Mouse (Mus musculus): ENCODE results near the gene Asphd1. TPM values are rescaled to one million over a fixed set of nuclear protein-coding genes. Genes with fewer than 3 reads are reported as not detected.

The Asphd1 gene
- polyA plus RNA-seq, 1 experiment, result not detected

- peak within 1 kb of the TSS; percentile 98 for H3K4me3 ChIP-seq (ENCODE audit: insufficient read depth, low read length)
- peak; percentile 84 for TF ChIP-seq CTCF (IDR thresholded peaks at IDR 0.05; ENCODE audit: borderline replicate concordance, insufficient read depth, low read length)
- 0 out of 2 replicates have a peak, but pooled peaks have one; percentile 12 for TF ChIP-seq POLR2A (IDR thresholded peaks at IDR 0.05; ENCODE audit: low read depth, low read length)
- peak within 1 kb of the TSS; percentile 97 for H3K27ac ChIP-seq (ENCODE audit: insufficient read depth, low read length)
- H3K4me1 ChIP-seq (ENCODE audit: control insufficient read depth, insufficient read depth, low read length), result no peaks in the 10 kb centered on the region
These were observed 26.8 kb upstream of the Asphd1 start, which contains the start of gene Cdiptos for GRCm38 (mm10) chr7:126975950-126976866. Gene Cdiptos, minus strand, starts transcription at chr7:126976098.

GRCm38 (mm10) chr7:126975893-126975949 is 26.3 kb upstream of the Asphd1 start, which contains the start of gene Cdipt:
Gene Cdipt, plus strand, starts transcription at chr7:126975914.
- peak within 1 kb of the TSS; percentile 97 for H3K27ac ChIP-seq (ENCODE audit: insufficient read depth, low read length)
- H3K4me1 ChIP-seq (ENCODE audit: control insufficient read depth, insufficient read depth, low read length), result no peaks in the 10 kb centered on the region
- peak within 1 kb of the TSS; percentile 98 for H3K4me3 ChIP-seq (ENCODE audit: insufficient read depth, low read length)
- TF ChIP-seq CTCF (IDR thresholded peaks at IDR 0.05; ENCODE audit: borderline replicate concordance, insufficient read depth, low read length) (no peak), POLR2A (IDR thresholded peaks at IDR 0.05; ENCODE audit: low read depth, low read length) (no peak; the same call in 1 of the 2 replicates)

- no peaks in the 10 kb centered on the region for H3K4me1 ChIP-seq (ENCODE audit: control insufficient read depth, insufficient read depth, low read length)
- H3K27ac ChIP-seq (ENCODE audit: insufficient read depth, low read length), result no peak overlapping the region
- TF ChIP-seq CTCF (IDR thresholded peaks at IDR 0.05; ENCODE audit: borderline replicate concordance, insufficient read depth, low read length) (no peak), POLR2A (IDR thresholded peaks at IDR 0.05; ENCODE audit: low read depth, low read length) (no peak)
- no peak overlapping the region for H3K4me3 ChIP-seq (ENCODE audit: insufficient read depth, low read length)
These were observed 26.1 kb upstream of the Asphd1 start for GRCm38 (mm10) chr7:126975493-126975892.

- H3K27ac ChIP-seq (ENCODE audit: insufficient read depth, low read length), result no peak overlapping the region
- no peak overlapping the region for H3K4me3 ChIP-seq (ENCODE audit: insufficient read depth, low read length)
- no peaks in the 10 kb centered on the region for H3K4me1 ChIP-seq (ENCODE audit: control insufficient read depth, insufficient read depth, low read length)
- TF ChIP-seq POLR2A (IDR thresholded peaks at IDR 0.05; ENCODE audit: low read depth, low read length), result no peak
- no peak for TF ChIP-seq CTCF (IDR thresholded peaks at IDR 0.05; ENCODE audit: borderline replicate concordance, insufficient read depth, low read length)
These were observed 18.0 kb upstream of the Asphd1 start for GRCm38 (mm10) chr7:126967361-126967760.

- Histone ChIP-seq H3K4me3 (ENCODE audit: insufficient read depth, low read length) (no peak overlapping the region), H3K27ac (ENCODE audit: insufficient read depth, low read length) (no peak overlapping the region), H3K4me1 (ENCODE audit: control insufficient read depth, insufficient read depth, low read length) (no peaks in the 10 kb centered on the region)
- TF ChIP-seq POLR2A (IDR thresholded peaks at IDR 0.05; ENCODE audit: low read depth, low read length) (no peak), CTCF (IDR thresholded peaks at IDR 0.05; ENCODE audit: borderline replicate concordance, insufficient read depth, low read length) (no peak)
These were observed 16.2 kb upstream of the Asphd1 start for GRCm38 (mm10) chr7:126965568-126965967.

GRCm38 (mm10) chr7:126963548-126964286 is 14.3 kb upstream of the Asphd1 start:
- Histone ChIP-seq H3K4me3 (ENCODE audit: insufficient read depth, low read length) (no peak overlapping the region), H3K4me1 (ENCODE audit: control insufficient read depth, insufficient read depth, low read length) (no peaks in the 10 kb centered on the region), H3K27ac (ENCODE audit: insufficient read depth, low read length) (no peak overlapping the region)
- TF ChIP-seq POLR2A (IDR thresholded peaks at IDR 0.05; ENCODE audit: low read depth, low read length) (no peak), CTCF (IDR thresholded peaks at IDR 0.05; ENCODE audit: borderline replicate concordance, insufficient read depth, low read length) (peak; percentile 53; the same call in 1 of the 2 replicates)

GRCm38 (mm10) chr7:126961965-126962364 is 12.6 kb upstream of the Asphd1 start:
- Histone ChIP-seq H3K4me1 (ENCODE audit: control insufficient read depth, insufficient read depth, low read length) (no peaks in the 10 kb centered on the region), H3K27ac (ENCODE audit: insufficient read depth, low read length) (no peak overlapping the region), H3K4me3 (ENCODE audit: insufficient read depth, low read length) (no peak overlapping the region)
- TF ChIP-seq CTCF (IDR thresholded peaks at IDR 0.05; ENCODE audit: borderline replicate concordance, insufficient read depth, low read length) (no peak), POLR2A (IDR thresholded peaks at IDR 0.05; ENCODE audit: low read depth, low read length) (no peak)

- no peak for TF ChIP-seq POLR2A (IDR thresholded peaks at IDR 0.05; ENCODE audit: low read depth, low read length)
- no peak for TF ChIP-seq CTCF (IDR thresholded peaks at IDR 0.05; ENCODE audit: borderline replicate concordance, insufficient read depth, low read length)
- H3K27ac ChIP-seq (ENCODE audit: insufficient read depth, low read length), result no peak overlapping the region
- H3K4me1 ChIP-seq (ENCODE audit: control insufficient read depth, insufficient read depth, low read length), result no peaks in the 10 kb centered on the region
- no peak overlapping the region for H3K4me3 ChIP-seq (ENCODE audit: insufficient read depth, low read length)
These were observed 11.7 kb upstream of the Asphd1 start for GRCm38 (mm10) chr7:126961095-126961494.

- TF ChIP-seq POLR2A (IDR thresholded peaks at IDR 0.05; ENCODE audit: low read depth, low read length) (no peak), CTCF (IDR thresholded peaks at IDR 0.05; ENCODE audit: borderline replicate concordance, insufficient read depth, low read length) (no peak)
These were observed 10.4 kb upstream of the Asphd1 start for GRCm38 (mm10) chr7:126959780-126960179.

GRCm38 (mm10) chr7:126955125-126955524 is 5.7 kb upstream of the Asphd1 start:
- H3K4me1 ChIP-seq (ENCODE audit: control insufficient read depth, insufficient read depth, low read length), result no peaks in the 10 kb centered on the region
- H3K4me3 ChIP-seq (ENCODE audit: insufficient read depth, low read length), result no peak overlapping the region
- TF ChIP-seq CTCF (IDR thresholded peaks at IDR 0.05; ENCODE audit: borderline replicate concordance, insufficient read depth, low read length) (no peak), POLR2A (IDR thresholded peaks at IDR 0.05; ENCODE audit: low read depth, low read length) (no peak)
- no peak overlapping the region for H3K27ac ChIP-seq (ENCODE audit: insufficient read depth, low read length)

More at GRCm38 (mm10) chr7:126959780-126960179, 10.4 kb upstream of the Asphd1 start:
- Histone ChIP-seq H3K4me1 (ENCODE audit: control insufficient read depth, insufficient read depth, low read length) (no peaks in the 10 kb centered on the region), H3K27ac (ENCODE audit: insufficient read depth, low read length) (no peak overlapping the region), H3K4me3 (ENCODE audit: insufficient read depth, low read length) (no peak overlapping the region)
